11 mouse cellular contexts compared by ENCODE assay signal in genomic region chr7:19073504-19073903, GRCm38 (mm10). TPM values are rescaled to one million over a fixed set of nuclear protein-coding genes. Genes with fewer than 3 reads are reported as not detected.
A peak's percentile ranks its signal among the peaks of the same experiment; 100 is the strongest.
DNase-seq lines count a peak whose midpoint lies in the region; ATAC-seq lines count a peak whose summit lies in the region.
"Had no signal": no experiment of that assay in that cellular context is flagged by ENCODE, and none has a peak within 500 bp of the region (broad histone marks: within the 10 kb centered on the region; RNA-seq: fewer than 3 reads in every experiment).

No protein-coding gene starts in this region.

- H3K27ac ChIP-seq in intestine, embryonic 16.5 days (ENCODE audit: low read length), result no peak overlapping the region
- H3K27ac ChIP-seq: liver, embryonic 15.5 days had no signal

- H3K36me3 ChIP-seq in intestine, embryonic 16.5 days (ENCODE audit: control insufficient read depth, insufficient read depth, low read length), result peaks cover under 1% of the 10 kb centered on the region; the same call in 1 of the 2 replicates

- H3K9me3 ChIP-seq in intestine, embryonic 16.5 days (ENCODE audit: control insufficient read depth, low read length), result no peaks in the 10 kb centered on the region
- H3K9me3 ChIP-seq: liver, embryonic 15.5 days had no signal

- intact Hi-C loops in left cerebral cortex, postnatal 4 days (cut with DNase I), result no loop called here
- intact Hi-C loops in left cerebral cortex, postnatal 25 days (cut with DNase I), result no loop called here

- no peak overlapping the region for H3K4me2 ChIP-seq in intestine, embryonic 16.5 days (ENCODE audit: low read depth, low read length)
- H3K4me2 ChIP-seq: liver, embryonic 15.5 days had no signal

- no peak overlapping the region for H3K9ac ChIP-seq in intestine, embryonic 16.5 days (ENCODE audit: low read depth, low read length)
- H3K9ac ChIP-seq: liver, embryonic 15.5 days had no signal

- H3K27me3 ChIP-seq in intestine, embryonic 16.5 days (replicated peaks; ENCODE audit: control insufficient read depth, insufficient read depth, low read length), result no peaks in the 10 kb centered on the region

- DNase-seq in cerebellum, adult 11-12 months, result peak; percentile 39
- DNase-seq in cerebellum, postnatal 4 days (ENCODE audit: low spot score in 2 of 2), result no peak
- DNase-seq in left cerebral cortex, postnatal 4 days, result peak; percentile 47
- DNase-seq in left cerebral cortex, postnatal 25 days (ENCODE audit: low spot score in 2 of 2), result no peak
- peak; percentile 34 for DNase-seq in T-cell, adult 2 months (ENCODE audit: low spot score)
- DNase-seq in naive thymus-derived CD4-positive, alpha-beta T cell, adult 2 months (ENCODE audit: low read depth), result peak; percentile 60

- H3K4me3 ChIP-seq in intestine, embryonic 16.5 days (ENCODE audit: low read length), result no peak overlapping the region
- H3K4me3 ChIP-seq: liver, embryonic 15.5 days had no signal

- peaks cover 20% of the 10 kb centered on the region for H3K4me1 ChIP-seq in intestine, embryonic 16.5 days (ENCODE audit: control insufficient read depth, insufficient read depth, low read length)

- 76% methylated on average over 9 of the region's 9 CpGs for WGBS in intestine, embryonic 16.5 days

- no peak for ATAC-seq in megakaryocyte, adult 5-6 weeks (ENCODE audit: poor library complexity, severe bottlenecking)
- ATAC-seq in intestine, embryonic 16.5 days, result no peak

RNA-seq across cellular contexts. Expression of gene Dmwd, which starts 2.5 kb away (rescaled TPM):
- 100 to 1,000 TPM; 147 to 151 TPM for total RNA-seq in left cerebral cortex, postnatal 4 days (2021)
- total RNA-seq in left cerebral cortex, postnatal 25 days (2021), result 100 to 1,000 TPM; 138 to 142 TPM
- 4.1 and 6.2 TPM in 2 replicates for total RNA-seq in megakaryocyte, adult 5-6 weeks (2015)
- total RNA-seq in megakaryocyte, adult 5-6 weeks (2017), result 1.0 and 1.3 TPM in 2 replicates
- polyA plus RNA-seq in intestine, embryonic 16.5 days (2015; fragmentation: Nextera tagmentation; extraction: Ambion mirVana), result 6.4 and 6.7 TPM in 2 replicates

RNA-seq across cellular contexts. Expression of gene Dmpk, which starts 10.1 kb away (rescaled TPM):
- total RNA-seq in left cerebral cortex, postnatal 4 days (2021), result 10 to 100 TPM; 45.3 to 46.5 TPM
- total RNA-seq in left cerebral cortex, postnatal 25 days (2021), result 10 to 100 TPM; 25.0 to 37.5 TPM
- total RNA-seq in megakaryocyte, adult 5-6 weeks (2015), result 2.2 and 5.4 TPM in 2 replicates
- 2.7 and 3.1 TPM in 2 replicates for total RNA-seq in megakaryocyte, adult 5-6 weeks (2017)
- 54.6 and 59.3 TPM in 2 replicates for polyA plus RNA-seq in intestine, embryonic 16.5 days (2015; fragmentation: Nextera tagmentation; extraction: Ambion mirVana)

RNA-seq across cellular contexts. Expression of gene Rsph6a, which starts 19.0 kb away (rescaled TPM):
- under 1 TPM; 0.30 to 0.46 TPM for total RNA-seq in left cerebral cortex, postnatal 4 days (2021)
- total RNA-seq in left cerebral cortex, postnatal 25 days (2021), result under 1 TPM; 0.14 to 0.30 TPM
- total RNA-seq in megakaryocyte, adult 5-6 weeks (2015), result not detected in 2 replicates
- not detected in 2 replicates for total RNA-seq in megakaryocyte, adult 5-6 weeks (2017)
- 0.05 TPM in 1 of 2 replicates, not detected in the other for polyA plus RNA-seq in intestine, embryonic 16.5 days (2015; fragmentation: Nextera tagmentation; extraction: Ambion mirVana)
- total RNA-seq: heart, postnatal 10 days had no signal
- polyA plus RNA-seq: liver, embryonic 15.5 days had no signal

RNA-seq across cellular contexts. Expression of gene Six5, which starts 20.9 kb away (rescaled TPM):
- total RNA-seq in left cerebral cortex, postnatal 4 days (2021), result 1 to 10 TPM; 2.2 to 3.3 TPM
- 1 to 10 TPM; 1.6 to 2.2 TPM for total RNA-seq in left cerebral cortex, postnatal 25 days (2021)
- total RNA-seq in megakaryocyte, adult 5-6 weeks (2015), result 0.18 TPM in 1 of 2 replicates, not detected in the other
- 0.04 and 0.07 TPM in 2 replicates for total RNA-seq in megakaryocyte, adult 5-6 weeks (2017)
- polyA plus RNA-seq in intestine, embryonic 16.5 days (2015; fragmentation: Nextera tagmentation; extraction: Ambion mirVana), result 7.3 and 7.5 TPM in 2 replicates
- total RNA-seq: neutrophil, adult 5-6 weeks had no signal

RNA-seq across cellular contexts. Expression of gene Gm4969, which starts 44.7 kb away (rescaled TPM):
- 10 to 100 TPM in 1 of 2 experiments, 1 to 10 TPM in 1; 9.4 to 11.0 TPM for total RNA-seq in left cerebral cortex, postnatal 4 days (2021)
- under 1 TPM; 0.25 to 0.32 TPM for total RNA-seq in left cerebral cortex, postnatal 25 days (2021)
- total RNA-seq in megakaryocyte, adult 5-6 weeks (2015), result 0.05 TPM in 1 of 2 replicates, not detected in the other
- total RNA-seq in megakaryocyte, adult 5-6 weeks (2017), result 0.29 TPM in 1 of 2 replicates, not detected in the other
- 1.5 and 2.1 TPM in 2 replicates for polyA plus RNA-seq in intestine, embryonic 16.5 days (2015; fragmentation: Nextera tagmentation; extraction: Ambion mirVana)
- total RNA-seq: neutrophil, adult 5-6 weeks had no signal

Comparison
In these comparisons a context has a peak if more than half of its experiments do, and no peak if none do; other contexts are left out.
1. DNase-seq: peak in cerebellum, adult 11-12 months (single experiment), left cerebral cortex, postnatal 4 days (single experiment), T-cell, adult 2 months (single experiment) and naive thymus-derived CD4-positive, alpha-beta T cell, adult 2 months (single experiment); none in cerebellum, postnatal 4 days (0 of 2) and left cerebral cortex, postnatal 25 days (0 of 2).
2. RNA of gene Dmwd, which starts 2.5 kb away (total RNA-seq): 147 to 151 TPM in left cerebral cortex, postnatal 4 days and 138 to 142 TPM in left cerebral cortex, postnatal 25 days; 1.0 to 6.2 TPM in megakaryocyte, adult 5-6 weeks; every median in the first group is over 10 times any median in the second.
3. RNA of gene Dmpk, which starts 10.1 kb away (total RNA-seq): 45.3 to 46.5 TPM in left cerebral cortex, postnatal 4 days and 25.0 to 37.5 TPM in left cerebral cortex, postnatal 25 days; 2.2 to 5.4 TPM in megakaryocyte, adult 5-6 weeks; every median in the first group is over 4 times any median in the second.